Mouse (Mus musculus): ENCODE data around the gene Aplp1. TPM values are rescaled to one million over a fixed set of nuclear protein-coding genes. Genes with fewer than 3 reads are reported as not detected.
"Not testable (repeated sequence)": the region's sequence is repeated elsewhere in the genome, so short reads cannot be mapped to it uniquely, and the experiment has no call there.

Aplp1 gene
- polyA plus RNA-seq (2014; fragmentation: Nextera tagmentation; extraction: Ambion mirVana): 467 and 579 TPM in 2 replicates

GRCm38 (mm10) chr7:30444971-30445751 lies at the start of gene Aplp1:
Gene Aplp1, minus strand, starts transcription at chr7:30445535.
- DNase-seq (ENCODE audit: low spot score) (peak; percentile 82), ATAC-seq (peak; percentile 86)
- peak within 1 kb of the TSS; percentile 93 for H3K9ac ChIP-seq (ENCODE audit: low read length)
- H3K36me3 ChIP-seq (ENCODE audit: control insufficient read depth, insufficient read depth, low read length): peaks cover 30% of the 10 kb centered on the region
- WGBS: under 1% methylated on average over 56 of the region's 72 CpGs
- H3K27me3 ChIP-seq (replicated peaks; ENCODE audit: control insufficient read depth, insufficient read depth, low read length): no peaks in the 10 kb centered on the region
- H3K4me3 ChIP-seq (ENCODE audit: low read depth, low read length): peak within 1 kb of the TSS; percentile 84
- no peaks in the 10 kb centered on the region for H3K9me3 ChIP-seq (replicated peaks; ENCODE audit: control insufficient read depth, low read length)
- H3K4me1 ChIP-seq (ENCODE audit: control insufficient read depth, insufficient read depth, low read length): peaks cover 14% of the 10 kb centered on the region
- peak within 1 kb of the TSS; percentile 81 for H3K4me2 ChIP-seq (ENCODE audit: low read length)
- H3K27ac ChIP-seq (ENCODE audit: low read depth, low read length): peak within 1 kb of the TSS; percentile 96

GRCm38 (mm10) chr7:30493401-30493931 lies 48.1 kb upstream of the Aplp1 start, which contains the start of gene Prodh2:
Gene Prodh2, plus strand, starts transcription at chr7:30493622.
- no peaks in the 10 kb centered on the region for H3K9me3 ChIP-seq (replicated peaks; ENCODE audit: control insufficient read depth, low read length)
- H3K4me1 ChIP-seq (ENCODE audit: control insufficient read depth, insufficient read depth, low read length): no peaks in the 10 kb centered on the region
- no peak for ATAC-seq
- H3K9ac ChIP-seq (ENCODE audit: low read length): no peak within 1 kb of the TSS
- no peaks in the 10 kb centered on the region for H3K27me3 ChIP-seq (replicated peaks; ENCODE audit: control insufficient read depth, insufficient read depth, low read length)
- no peak for DNase-seq (ENCODE audit: low spot score)
- WGBS: 61% methylated on average over 11 of the region's 11 CpGs
- H3K4me2 ChIP-seq (ENCODE audit: low read length): no peak within 1 kb of the TSS
- H3K36me3 ChIP-seq (ENCODE audit: control insufficient read depth, insufficient read depth, low read length): no peaks in the 10 kb centered on the region
- no peak within 1 kb of the TSS for H3K27ac ChIP-seq (ENCODE audit: low read depth, low read length)
- no peak within 1 kb of the TSS for H3K4me3 ChIP-seq (ENCODE audit: low read depth, low read length)

- H3K9ac ChIP-seq (ENCODE audit: low read length): no peak overlapping the region
- H3K4me1 ChIP-seq (ENCODE audit: control insufficient read depth, insufficient read depth, low read length): no peaks in the 10 kb centered on the region
- H3K27ac ChIP-seq (ENCODE audit: low read depth, low read length): no peak overlapping the region
- H3K9me3 ChIP-seq (replicated peaks; ENCODE audit: control insufficient read depth, low read length): no peaks in the 10 kb centered on the region
- H3K36me3 ChIP-seq (ENCODE audit: control insufficient read depth, insufficient read depth, low read length): no peaks in the 10 kb centered on the region
- H3K27me3 ChIP-seq (replicated peaks; ENCODE audit: control insufficient read depth, insufficient read depth, low read length): no peaks in the 10 kb centered on the region
- H3K4me3 ChIP-seq (ENCODE audit: low read depth, low read length): no peak overlapping the region
- DNase-seq (ENCODE audit: low spot score) (peak; percentile 89), ATAC-seq (0 out of 2 replicates have a peak, but pooled peaks have one; percentile 26)
- H3K4me2 ChIP-seq (ENCODE audit: low read length): no peak overlapping the region
- WGBS: 11% methylated on average over 4 of the region's 4 CpGs
These were observed 47.4 kb upstream of the Aplp1 start for GRCm38 (mm10) chr7:30492765-30493164.

- H3K27ac ChIP-seq (ENCODE audit: low read depth, low read length): no peak overlapping the region
- H3K36me3 ChIP-seq (ENCODE audit: control insufficient read depth, insufficient read depth, low read length): no peaks in the 10 kb centered on the region
- WGBS: 15% methylated on average over 6 of the region's 6 CpGs
- no peak for ATAC-seq
- no peak overlapping the region for H3K9ac ChIP-seq (ENCODE audit: low read length)
- H3K9me3 ChIP-seq (replicated peaks; ENCODE audit: control insufficient read depth, low read length): no peaks in the 10 kb centered on the region
- DNase-seq (ENCODE audit: low spot score): no peak
- H3K4me3 ChIP-seq (ENCODE audit: low read depth, low read length): no peak overlapping the region
- no peak overlapping the region for H3K4me2 ChIP-seq (ENCODE audit: low read length)
- H3K27me3 ChIP-seq (replicated peaks; ENCODE audit: control insufficient read depth, insufficient read depth, low read length): no peaks in the 10 kb centered on the region
- no peaks in the 10 kb centered on the region for H3K4me1 ChIP-seq (ENCODE audit: control insufficient read depth, insufficient read depth, low read length)
These were observed 45.6 kb upstream of the Aplp1 start for GRCm38 (mm10) chr7:30490957-30491307.

GRCm38 (mm10) chr7:30490251-30490956 lies 45.1 kb upstream of the Aplp1 start:
- ATAC-seq (peak; percentile 50; the same call in 1 of the 2 replicates), DNase-seq (ENCODE audit: low spot score) (peak; percentile 66)
- H3K4me3 ChIP-seq (ENCODE audit: low read depth, low read length): no peak overlapping the region
- no peak overlapping the region for H3K4me2 ChIP-seq (ENCODE audit: low read length)
- no peaks in the 10 kb centered on the region for H3K27me3 ChIP-seq (replicated peaks; ENCODE audit: control insufficient read depth, insufficient read depth, low read length)
- H3K9me3 ChIP-seq (replicated peaks; ENCODE audit: control insufficient read depth, low read length): no peaks in the 10 kb centered on the region
- H3K27ac ChIP-seq (ENCODE audit: low read depth, low read length): no peak overlapping the region
- no peaks in the 10 kb centered on the region for H3K36me3 ChIP-seq (ENCODE audit: control insufficient read depth, insufficient read depth, low read length)
- WGBS: 30% methylated on average over 16 of the region's 16 CpGs
- H3K9ac ChIP-seq (ENCODE audit: low read length): no peak overlapping the region
- H3K4me1 ChIP-seq (ENCODE audit: control insufficient read depth, insufficient read depth, low read length): no peaks in the 10 kb centered on the region

GRCm38 (mm10) chr7:30484250-30484649 lies 38.9 kb upstream of the Aplp1 start:
- Histone ChIP-seq H3K9ac (ENCODE audit: low read length) (no peak overlapping the region), H3K4me3 (ENCODE audit: low read depth, low read length) (no peak overlapping the region), H3K4me1 (ENCODE audit: control insufficient read depth, insufficient read depth, low read length) (no peaks in the 10 kb centered on the region), H3K36me3 (ENCODE audit: control insufficient read depth, insufficient read depth, low read length) (no peaks in the 10 kb centered on the region), H3K27ac (ENCODE audit: low read depth, low read length) (no peak overlapping the region), H3K4me2 (ENCODE audit: low read length) (no peak overlapping the region), H3K27me3 (replicated peaks; ENCODE audit: control insufficient read depth, insufficient read depth, low read length) (no peaks in the 10 kb centered on the region), H3K9me3 (replicated peaks; ENCODE audit: control insufficient read depth, low read length) (no peaks in the 10 kb centered on the region)
- ATAC-seq (no peak), DNase-seq (ENCODE audit: low spot score) (peak; percentile 16)
- WGBS: 14% methylated on average over 8 of the region's 8 CpGs

GRCm38 (mm10) chr7:30477415-30478381 lies 32.4 kb upstream of the Aplp1 start:
- 13% methylated on average over 26 of the region's 32 CpGs for WGBS
- DNase-seq (ENCODE audit: low spot score) (peak; percentile 64), ATAC-seq (peak; percentile 48; the same call in 1 of the 2 replicates)
- no peaks in the 10 kb centered on the region for H3K9me3 ChIP-seq (replicated peaks; ENCODE audit: control insufficient read depth, low read length)
- peak overlapping the region; percentile 45 for H3K4me2 ChIP-seq (ENCODE audit: low read length)
- H3K9ac ChIP-seq (ENCODE audit: low read length): peak overlapping the region; percentile 13
- no peaks in the 10 kb centered on the region for H3K36me3 ChIP-seq (ENCODE audit: control insufficient read depth, insufficient read depth, low read length)
- H3K4me3 ChIP-seq (ENCODE audit: low read depth, low read length): peak overlapping the region; percentile 14
- H3K27me3 ChIP-seq (replicated peaks; ENCODE audit: control insufficient read depth, insufficient read depth, low read length): 0 out of 2 replicates have a peak, but pooled peaks cover 3% of the 10 kb centered on the region
- no peak overlapping the region for H3K27ac ChIP-seq (ENCODE audit: low read depth, low read length)
- H3K4me1 ChIP-seq (ENCODE audit: control insufficient read depth, insufficient read depth, low read length): no peaks in the 10 kb centered on the region

- ATAC-seq; DNase-seq (ENCODE audit: low spot score); H3K9me3 ChIP-seq (replicated peaks; ENCODE audit: control insufficient read depth, low read length); H3K4me2 ChIP-seq (ENCODE audit: low read length); H3K4me3 ChIP-seq (ENCODE audit: low read depth, low read length); H3K27ac ChIP-seq (ENCODE audit: low read depth, low read length); H3K9ac ChIP-seq (ENCODE audit: low read length); H3K4me1 ChIP-seq (ENCODE audit: control insufficient read depth, insufficient read depth, low read length); H3K27me3 ChIP-seq (replicated peaks; ENCODE audit: control insufficient read depth, insufficient read depth, low read length); H3K36me3 ChIP-seq (ENCODE audit: control insufficient read depth, insufficient read depth, low read length): not testable (repeated sequence)
- WGBS: 88% methylated on average over 6 of the region's 7 CpGs
These were observed 30.8 kb upstream of the Aplp1 start for GRCm38 (mm10) chr7:30476136-30476535.

All from forebrain, embryonic 14.5 days (tissue).